Mouse (Mus musculus): ENCODE data around the gene Wdr49. TPM values are rescaled to one million over a fixed set of nuclear protein-coding genes. Genes with fewer than 3 reads are reported as not detected.

The Wdr49 gene
- polyA plus RNA-seq (2015; fragmentation: Nextera tagmentation; extraction: Ambion mirVana): not detected in 2 replicates

DNA sequence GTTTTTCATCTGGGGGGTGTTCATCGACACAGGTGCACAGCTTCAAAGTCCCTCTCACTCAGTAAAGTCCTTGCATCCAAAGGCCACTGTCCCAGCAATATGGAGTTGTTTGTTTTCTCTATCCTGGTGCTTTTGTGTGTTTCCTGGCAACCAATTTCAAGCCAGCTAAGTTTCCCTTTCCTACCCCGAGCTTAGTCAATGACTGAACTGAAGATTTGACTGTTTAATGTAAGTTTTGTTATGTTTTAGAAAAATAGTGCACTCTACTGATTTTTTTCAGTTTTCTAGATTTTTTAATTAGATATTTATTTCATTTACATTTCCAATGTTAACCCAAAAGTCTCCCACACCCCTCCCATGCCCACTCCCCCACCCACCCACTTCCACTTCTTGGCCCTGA lies at the start of gene Wdr49:
Gene Wdr49, minus strand, starts transcription at position 101 of the 400 bp plus-strand sequence.
- no peak within 1 kb of the TSS for H3K9ac ChIP-seq
- 59% methylated on average over 2 of the region's 2 CpGs for WGBS
- no peaks in the 10 kb centered on the region for H3K27me3 ChIP-seq (replicated peaks)
- H3K4me1 ChIP-seq: no peaks in the 10 kb centered on the region
- no peaks in the 10 kb centered on the region for H3K9me3 ChIP-seq
- H3K4me2 ChIP-seq: no peak within 1 kb of the TSS
- H3K27ac ChIP-seq (replicated peaks): no peak within 1 kb of the TSS
- H3K4me3 ChIP-seq: no peak within 1 kb of the TSS
- H3K36me3 ChIP-seq: no peaks in the 10 kb centered on the region
- ATAC-seq (ENCODE audit: extremely low read depth, insufficient number of reproducible peaks, low FRiP score, low TSS enrichment): no peak

DNA sequence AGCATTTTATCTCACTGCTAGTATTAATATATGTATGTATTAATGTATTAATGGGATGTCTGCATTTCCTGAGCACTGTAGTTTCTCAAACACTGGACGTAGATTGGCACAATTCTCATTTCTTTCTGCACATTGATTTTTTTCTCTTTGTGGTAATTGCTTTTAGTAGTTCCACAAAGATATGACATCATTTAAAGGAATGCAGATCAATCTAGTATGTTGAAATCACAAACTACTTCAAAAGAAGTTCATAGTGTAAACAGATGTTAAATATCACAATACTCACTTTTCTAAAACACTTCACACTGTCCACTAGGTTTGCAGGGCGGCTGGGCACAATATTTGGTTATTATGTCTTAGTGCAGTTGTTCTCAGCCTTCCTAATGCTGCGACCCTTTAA lies 49.1 kb upstream of the Wdr49 start:
- H3K9me3 ChIP-seq: no peaks in the 10 kb centered on the region
- no peaks in the 10 kb centered on the region for H3K27me3 ChIP-seq (replicated peaks)
- H3K27ac ChIP-seq (replicated peaks): no peak overlapping the region
- H3K4me3 ChIP-seq: no peak overlapping the region
- no peak for ATAC-seq (ENCODE audit: extremely low read depth, insufficient number of reproducible peaks, low FRiP score, low TSS enrichment)
- H3K4me2 ChIP-seq: no peak overlapping the region
- no peak overlapping the region for H3K9ac ChIP-seq
- H3K36me3 ChIP-seq: peaks cover 27% of the 10 kb centered on the region
- peaks cover 4% of the 10 kb centered on the region; the same call in 1 of the 2 replicates for H3K4me1 ChIP-seq
- 89% methylated on average over 3 of the region's 3 CpGs for WGBS

DNA sequence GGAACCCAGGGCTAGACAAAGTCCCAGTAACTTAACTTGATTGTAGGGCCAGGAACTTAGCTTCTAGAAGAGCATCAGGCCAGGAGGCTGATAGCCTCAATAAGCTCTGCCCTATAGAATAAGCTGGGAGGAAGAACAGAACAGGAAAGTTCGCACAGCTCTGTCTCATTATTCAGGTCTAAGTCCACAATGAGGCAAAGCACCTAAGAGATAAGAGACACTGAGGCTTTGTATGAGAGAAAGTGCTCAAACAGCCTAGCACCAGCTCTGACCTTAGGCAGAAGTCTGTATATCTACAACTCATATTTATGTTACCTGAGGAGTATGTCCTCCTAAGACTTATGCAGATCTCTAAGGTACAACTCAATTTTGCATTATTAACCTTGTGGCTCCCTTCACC lies 40.6 kb upstream of the Wdr49 start:
- 73% methylated on average over 1 of the region's 1 CpGs for WGBS
- no peak for ATAC-seq (ENCODE audit: extremely low read depth, insufficient number of reproducible peaks, low FRiP score, low TSS enrichment)
- Histone ChIP-seq H3K27me3 (replicated peaks) (no peaks in the 10 kb centered on the region), H3K4me3 (no peak overlapping the region), H3K27ac (replicated peaks) (no peak overlapping the region), H3K9me3 (no peaks in the 10 kb centered on the region), H3K4me2 (no peak overlapping the region), H3K9ac (no peak overlapping the region), H3K36me3 (peaks cover 68% of the 10 kb centered on the region), H3K4me1 (no peaks in the 10 kb centered on the region)

DNA sequence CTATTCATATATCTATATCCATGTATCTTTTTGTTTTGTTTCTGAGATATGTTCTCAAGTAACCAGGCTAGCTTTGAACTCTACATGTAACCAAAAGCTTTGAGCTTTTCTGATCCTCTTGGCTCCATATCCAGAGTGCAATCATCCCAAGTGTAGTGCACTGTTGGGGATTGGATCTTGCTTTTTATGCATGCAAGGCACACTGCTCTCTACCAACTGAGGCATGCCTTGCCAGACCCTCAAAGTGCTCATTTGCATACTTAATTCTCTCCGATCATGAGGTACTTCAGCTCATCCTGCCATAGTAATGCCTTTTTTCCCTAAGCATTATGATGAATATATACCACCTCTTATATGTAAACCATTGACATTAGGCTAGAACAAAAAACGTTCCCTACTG lies 39.4 kb upstream of the Wdr49 start:
- WGBS: 81% methylated on average over 2 of the region's 2 CpGs

DNA sequence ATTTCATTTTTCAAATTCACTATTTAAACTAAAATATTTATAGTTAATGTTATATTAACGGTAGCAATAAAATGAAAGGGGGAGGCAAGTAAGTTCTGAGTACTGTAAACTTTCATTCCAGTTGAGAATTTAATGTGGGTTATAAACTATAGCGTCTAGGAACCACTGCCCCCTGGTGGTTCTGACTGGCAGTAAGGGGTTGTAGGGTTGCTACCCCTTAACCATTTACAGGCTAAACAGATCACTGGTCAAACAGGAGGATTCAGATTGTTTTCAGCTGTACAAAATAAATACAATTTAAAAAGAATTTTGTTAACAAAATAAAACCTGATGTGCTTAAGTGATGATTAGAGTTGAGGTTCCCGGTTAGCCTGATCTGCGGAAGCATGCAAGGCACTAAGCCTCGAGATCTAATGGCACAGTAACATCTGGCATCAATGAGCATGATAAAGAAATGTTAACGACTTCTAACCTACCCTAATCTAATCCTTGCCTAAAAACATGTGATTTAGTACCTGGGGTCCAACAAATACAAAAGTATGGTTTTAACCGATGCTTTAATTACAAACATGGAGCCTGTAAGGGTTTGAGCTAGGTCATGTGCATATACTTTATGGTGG lies 35.8 kb upstream of the Wdr49 start:
- H3K27ac ChIP-seq (replicated peaks): no peak overlapping the region
- 77% methylated on average over 7 of the region's 7 CpGs for WGBS
- no peaks in the 10 kb centered on the region for H3K9me3 ChIP-seq

More for the DNA sequence above, 39.4 kb upstream of the Wdr49 start:
- no peak for ATAC-seq (ENCODE audit: extremely low read depth, insufficient number of reproducible peaks, low FRiP score, low TSS enrichment)
- Histone ChIP-seq H3K4me2 (no peak overlapping the region), H3K4me1 (no peaks in the 10 kb centered on the region), H3K36me3 (peaks cover 58% of the 10 kb centered on the region), H3K27ac (replicated peaks) (no peak overlapping the region), H3K9me3 (no peaks in the 10 kb centered on the region), H3K9ac (no peak overlapping the region), H3K4me3 (no peak overlapping the region), H3K27me3 (replicated peaks) (no peaks in the 10 kb centered on the region)

DNA sequence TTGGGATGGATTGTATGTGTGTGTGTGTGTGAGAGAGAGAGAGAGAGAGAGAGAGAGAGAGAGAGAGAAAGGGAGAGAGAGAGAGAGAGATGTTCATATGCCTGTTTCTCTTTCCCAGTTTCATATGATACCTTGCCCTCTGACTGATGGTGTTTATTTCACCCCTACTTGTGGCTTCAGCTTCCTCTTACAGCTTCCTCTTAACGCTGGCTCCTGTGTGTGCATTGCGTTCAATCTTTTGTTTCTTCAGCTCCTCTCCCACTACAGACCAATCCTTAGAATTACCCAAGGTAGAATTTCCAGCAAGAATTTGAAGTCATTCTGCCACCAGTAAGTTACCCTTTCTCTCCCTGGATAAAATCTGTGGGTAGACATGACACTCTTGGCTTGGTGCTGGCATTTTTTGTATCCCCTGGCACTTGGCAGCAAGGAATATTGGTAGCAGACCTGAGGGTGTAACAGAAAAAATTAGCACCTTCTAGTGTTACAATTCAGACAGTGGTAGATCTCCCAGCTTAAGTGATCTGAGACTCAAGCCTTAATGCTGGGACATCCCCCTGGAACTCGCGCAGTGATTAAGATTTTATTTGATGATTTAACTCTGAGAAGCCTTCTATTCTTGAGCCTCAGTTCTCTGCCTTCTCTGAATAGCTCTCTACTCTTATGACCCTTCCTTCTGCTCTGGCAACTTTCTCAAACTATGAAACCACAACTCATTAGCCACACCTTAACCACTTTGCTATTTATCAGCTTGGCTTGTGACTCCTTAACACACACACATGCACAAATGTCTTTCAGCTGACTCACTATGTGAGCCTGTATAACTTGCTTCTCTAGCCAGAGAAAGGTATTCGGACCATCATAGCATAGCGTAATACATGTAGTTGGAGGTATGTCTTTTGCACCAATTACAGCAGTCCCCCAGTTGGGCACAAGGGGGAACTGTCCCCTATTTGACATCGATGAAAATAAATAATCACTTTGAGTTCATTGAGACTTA lies 17.3 kb upstream of the Wdr49 start:
- 79% methylated on average over 7 of the region's 7 CpGs for WGBS
- H3K9me3 ChIP-seq: no peaks in the 10 kb centered on the region
- H3K9ac ChIP-seq: no peak overlapping the region
- no peaks in the 10 kb centered on the region for H3K4me1 ChIP-seq
- H3K27me3 ChIP-seq (replicated peaks): no peaks in the 10 kb centered on the region
- H3K27ac ChIP-seq (replicated peaks): no peak overlapping the region
- H3K4me2 ChIP-seq: no peak overlapping the region
- no peak overlapping the region for H3K4me3 ChIP-seq
- ATAC-seq (ENCODE audit: extremely low read depth, insufficient number of reproducible peaks, low FRiP score, low TSS enrichment): no peak
- H3K36me3 ChIP-seq: no peaks in the 10 kb centered on the region

More for the DNA sequence above, 35.8 kb upstream of the Wdr49 start:
- no peak for ATAC-seq (ENCODE audit: extremely low read depth, insufficient number of reproducible peaks, low FRiP score, low TSS enrichment)
- Histone ChIP-seq H3K36me3 (peaks cover 43% of the 10 kb centered on the region), H3K4me3 (no peak overlapping the region), H3K27me3 (replicated peaks) (no peaks in the 10 kb centered on the region), H3K4me2 (no peak overlapping the region), H3K9ac (no peak overlapping the region), H3K4me1 (no peaks in the 10 kb centered on the region)

DNA sequence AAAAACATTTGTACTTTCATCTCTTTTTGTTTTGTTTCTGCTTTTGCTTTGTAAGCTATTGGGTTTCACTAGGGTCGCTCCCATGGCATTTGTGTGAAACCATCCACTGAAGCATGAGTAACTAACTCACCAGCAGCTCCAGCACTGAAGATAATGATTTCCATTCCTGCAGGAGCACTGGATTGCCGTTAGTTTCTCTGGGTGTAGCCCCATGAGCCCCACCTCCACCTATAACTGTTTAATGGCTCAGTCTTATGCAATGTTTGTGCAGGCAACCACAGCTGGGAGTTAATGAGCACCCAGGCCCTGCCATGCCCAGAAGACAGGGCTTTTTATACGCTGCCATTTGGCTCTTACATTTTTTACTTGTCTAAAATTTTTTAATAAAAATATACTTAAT lies 11.0 kb upstream of the Wdr49 start:
- no peaks in the 10 kb centered on the region for H3K9me3 ChIP-seq
- ATAC-seq (ENCODE audit: extremely low read depth, insufficient number of reproducible peaks, low FRiP score, low TSS enrichment): no peak
- H3K4me2 ChIP-seq: no peak overlapping the region
- no peaks in the 10 kb centered on the region for H3K36me3 ChIP-seq
- no peaks in the 10 kb centered on the region for H3K4me1 ChIP-seq
- no peaks in the 10 kb centered on the region for H3K27me3 ChIP-seq (replicated peaks)
- no peak overlapping the region for H3K9ac ChIP-seq
- no peak overlapping the region for H3K27ac ChIP-seq (replicated peaks)
- no peak overlapping the region for H3K4me3 ChIP-seq
- 74% methylated on average over 3 of the region's 3 CpGs for WGBS

DNA sequence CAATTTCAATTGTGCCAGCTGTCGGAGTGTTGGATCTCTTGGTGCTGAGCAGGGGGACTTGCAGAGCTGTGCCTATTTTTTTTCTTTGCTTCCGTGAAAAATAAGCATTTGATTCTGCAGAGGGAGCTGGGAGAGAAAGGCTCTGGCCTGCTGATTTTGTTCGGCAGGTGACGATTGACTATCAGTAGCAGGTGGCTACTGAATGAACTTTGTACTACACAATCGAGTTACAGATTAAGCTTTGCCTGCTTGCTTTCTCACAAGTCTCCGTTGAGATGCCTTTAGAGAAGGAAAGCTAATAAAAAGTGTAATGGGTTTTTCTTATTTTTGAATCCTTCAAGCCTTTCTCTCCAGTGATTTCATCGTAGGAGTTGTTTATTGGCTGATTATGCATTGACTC lies 6.8 kb downstream of the Wdr49 start:
- H3K27ac ChIP-seq (replicated peaks): no peak overlapping the region
- H3K36me3 ChIP-seq: no peaks in the 10 kb centered on the region
- no peak overlapping the region for H3K9ac ChIP-seq
- no peak overlapping the region for H3K4me2 ChIP-seq
- H3K27me3 ChIP-seq (replicated peaks): no peaks in the 10 kb centered on the region
- no peaks in the 10 kb centered on the region for H3K4me1 ChIP-seq
- H3K9me3 ChIP-seq: no peaks in the 10 kb centered on the region
- ATAC-seq (ENCODE audit: extremely low read depth, insufficient number of reproducible peaks, low FRiP score, low TSS enrichment): no peak
- WGBS: 65% methylated on average over 7 of the region's 7 CpGs
- H3K4me3 ChIP-seq: no peak overlapping the region

DNA sequence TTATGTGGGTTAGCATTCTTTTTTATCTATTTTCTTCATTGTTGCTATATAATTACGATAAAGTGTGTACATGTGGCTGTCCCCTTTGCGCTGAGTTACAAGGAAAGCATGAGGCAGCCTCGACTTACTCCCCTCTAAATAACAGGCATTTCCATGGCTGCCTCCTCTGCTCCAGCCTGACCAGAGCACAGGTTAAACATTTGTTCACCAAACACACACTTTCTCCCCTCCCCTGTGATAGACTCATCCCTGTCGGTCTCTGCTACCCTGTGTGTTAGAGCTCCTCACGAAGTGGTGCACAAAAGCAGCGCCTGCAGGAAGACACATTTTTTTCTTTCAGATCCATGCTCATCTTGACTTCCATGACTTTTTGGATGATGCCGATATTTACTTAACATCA lies 7.3 kb downstream of the Wdr49 start:
- Histone ChIP-seq H3K4me2 (no peak overlapping the region), H3K9me3 (no peaks in the 10 kb centered on the region), H3K36me3 (no peaks in the 10 kb centered on the region), H3K4me1 (no peaks in the 10 kb centered on the region), H3K9ac (no peak overlapping the region), H3K4me3 (no peak overlapping the region), H3K27ac (replicated peaks) (no peak overlapping the region), H3K27me3 (replicated peaks) (no peaks in the 10 kb centered on the region)
- ATAC-seq (ENCODE audit: extremely low read depth, insufficient number of reproducible peaks, low FRiP score, low TSS enrichment): no peak
- WGBS: 76% methylated on average over 7 of the region's 7 CpGs

DNA sequence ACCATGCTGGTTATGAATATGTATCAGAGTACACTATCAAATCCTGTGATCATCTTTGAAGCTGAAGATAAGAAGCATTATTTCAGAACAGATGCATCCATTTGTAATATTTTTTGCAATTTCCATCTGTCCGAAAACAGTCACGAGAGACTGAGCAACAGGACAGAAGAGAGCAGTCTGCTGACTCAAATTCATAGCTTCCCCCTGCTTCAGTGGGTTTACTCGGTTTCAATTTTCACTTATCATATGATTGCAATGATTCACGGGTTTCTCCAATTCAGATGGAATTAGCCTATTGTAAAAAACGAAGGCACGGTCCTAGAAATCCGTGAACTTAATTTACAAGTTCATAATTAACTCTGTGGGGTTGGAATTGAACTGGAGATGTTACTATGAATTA lies 13.8 kb downstream of the Wdr49 start:
- WGBS: 72% methylated on average over 7 of the region's 7 CpGs
- no peak for ATAC-seq (ENCODE audit: extremely low read depth, insufficient number of reproducible peaks, low FRiP score, low TSS enrichment)

DNA sequence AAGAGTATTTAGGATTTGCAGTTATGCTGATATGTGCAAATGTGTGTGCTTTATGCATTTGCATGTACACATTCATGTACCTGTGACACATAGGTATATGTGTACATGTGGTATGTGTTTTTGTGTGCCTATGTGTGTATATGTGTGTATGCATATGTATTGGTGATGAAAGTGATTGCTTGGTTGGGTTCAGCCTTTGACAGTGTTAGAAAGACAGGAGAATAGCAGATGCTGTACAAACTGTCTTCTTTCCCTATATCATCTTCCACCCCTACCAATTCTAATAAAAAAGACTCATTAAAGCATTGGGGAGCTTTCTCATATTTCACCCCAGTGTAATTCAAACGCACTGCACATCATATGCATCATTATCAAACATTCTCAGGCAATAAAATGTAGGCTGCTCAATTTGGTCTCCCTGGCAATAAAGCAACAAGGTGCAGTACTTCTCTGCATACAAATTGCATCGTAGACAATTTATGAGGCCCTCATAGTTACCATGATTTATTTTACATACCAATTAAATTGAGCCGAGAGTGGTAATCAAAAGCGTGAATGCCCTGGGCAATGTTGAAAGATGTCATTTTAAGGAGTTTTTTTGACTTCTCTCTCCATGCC lies 51.3 kb downstream of the Wdr49 start:
- H3K9ac ChIP-seq: no peak overlapping the region
- 70% methylated on average over 4 of the region's 4 CpGs for WGBS
- H3K36me3 ChIP-seq: no peaks in the 10 kb centered on the region
- no peak overlapping the region for H3K4me3 ChIP-seq
- no peaks in the 10 kb centered on the region for H3K9me3 ChIP-seq
- H3K27ac ChIP-seq (replicated peaks): no peak overlapping the region
- no peak overlapping the region for H3K4me2 ChIP-seq
- no peaks in the 10 kb centered on the region for H3K27me3 ChIP-seq (replicated peaks)
- no peaks in the 10 kb centered on the region for H3K4me1 ChIP-seq
- no peak for ATAC-seq (ENCODE audit: extremely low read depth, insufficient number of reproducible peaks, low FRiP score, low TSS enrichment)

More for the DNA sequence above, 13.8 kb downstream of the Wdr49 start:
- no peaks in the 10 kb centered on the region for H3K36me3 ChIP-seq
- no peak overlapping the region for H3K9ac ChIP-seq
- no peak overlapping the region for H3K4me3 ChIP-seq
- H3K27me3 ChIP-seq (replicated peaks): no peaks in the 10 kb centered on the region
- no peak overlapping the region for H3K4me2 ChIP-seq
- H3K27ac ChIP-seq (replicated peaks): no peak overlapping the region
- no peaks in the 10 kb centered on the region for H3K9me3 ChIP-seq
- no peaks in the 10 kb centered on the region for H3K4me1 ChIP-seq
